Mouse (Mus musculus): Measurements from ENCODE around the gene Hmg20a.

- TF ChIP-seq CTCF (IDR thresholded peaks at IDR 0.05; ENCODE audit: low read depth, low read length) (no peak), POLR2A (IDR thresholded peaks at IDR 0.05; ENCODE audit: extremely low read depth, insufficient read depth, low read length) (no peak)
Observed at GRCm38 (mm10) chr9:56396306-56396705, 22.1 kb upstream of the Hmg20a start.

Data from liver, adult 2 months (tissue).